Mouse (Mus musculus): ENCODE data around the gene Grsf1. TPM values are rescaled to one million over a fixed set of nuclear protein-coding genes. Genes with fewer than 3 reads are reported as not detected.
A peak's percentile ranks its signal among the peaks of the same experiment; 100 is the strongest.

The Grsf1 gene
- polyA plus RNA-seq, 1 experiment from 2014 or later, result 127 TPM

- DNase-seq (ENCODE audit: low read depth, low spot score) (no peak), ATAC-seq (no peak)
- ChIA-PET POLR2A (no interaction called here), CTCF (interaction anchor here (0.9 to 1.1 kb wide), 2 partner anchors 21 to 38 kb away, joined by 3 read pairs; no protein-coding TSS in a partner anchor)
- no peak for TF ChIP-seq CTCF (IDR thresholded peaks at IDR 0.05)
- in situ Hi-C loops (cut with MboI; ENCODE audit: low pct_unique_long_range_greater_than_20kb), result loop anchor here (5.0 kb wide), 1 partner anchor 67 kb away; the partner anchor contains the start of gene Rufy3
- no peaks in the 10 kb centered on the region for H3K27me3 ChIP-seq
Measured at GRCm38 (mm10) chr5:88634076-88634475, 41.9 kb downstream of the Grsf1 start.

- no peak for TF ChIP-seq CTCF (IDR thresholded peaks at IDR 0.05)
- in situ Hi-C loops (cut with MboI; ENCODE audit: low pct_unique_long_range_greater_than_20kb), result loop anchor here (5.0 kb wide), 1 partner anchor 65 kb away; the partner anchor contains the start of gene Rufy3
- CTCF ChIA-PET, result interaction anchor here (1.2 kb wide), 1 partner anchor 20 kb away, joined by 3 read pairs; no protein-coding TSS in a partner anchor
- DNase-seq (ENCODE audit: low read depth, low spot score) (no peak), ATAC-seq (no peak)
- POLR2A ChIA-PET, result no interaction called here
- H3K27me3 ChIP-seq, result no peaks in the 10 kb centered on the region
Measured at GRCm38 (mm10) chr5:88632463-88632862, 43.5 kb downstream of the Grsf1 start.

- no peak for DNase-seq (ENCODE audit: low read depth, low spot score)
- TF ChIP-seq CTCF (IDR thresholded peaks at IDR 0.05), result no peak
- no peaks in the 10 kb centered on the region for H3K27me3 ChIP-seq
- in situ Hi-C loops (cut with MboI; ENCODE audit: low pct_unique_long_range_greater_than_20kb), result loop anchor here (5.0 kb wide), 1 partner anchor 64 kb away; the partner anchor contains the start of gene Rufy3
- ATAC-seq, result no peak
- ChIA-PET POLR2A (no interaction called here), CTCF (interaction anchor here (0.9 to 3.1 kb wide), 3 partner anchors 10 to 27 kb away, joined by 3 to 11 read pairs (median 3); no protein-coding TSS in a partner anchor)
Measured at GRCm38 (mm10) chr5:88631545-88631944, 44.4 kb downstream of the Grsf1 start.

DNA sequence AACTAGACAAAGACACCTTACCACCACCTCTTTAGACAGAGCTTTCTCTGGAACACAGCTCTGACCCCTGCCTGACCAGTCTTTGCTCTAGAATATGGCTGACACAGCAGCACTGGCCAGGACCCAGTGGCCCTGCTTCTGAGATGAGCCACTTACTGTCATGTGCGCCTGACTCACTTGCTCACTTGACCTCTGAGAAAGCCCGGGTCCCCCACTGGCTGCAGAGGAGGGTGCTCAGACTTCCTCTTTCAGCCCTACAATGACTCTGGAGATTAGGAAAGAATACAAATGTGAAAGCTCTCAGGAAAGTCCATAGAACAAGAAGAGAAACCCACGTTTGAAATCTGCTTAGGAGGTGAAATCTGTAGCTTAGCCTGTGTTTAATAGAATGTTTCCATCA is 45.1 kb downstream of the Grsf1 start:
- no peaks in the 10 kb centered on the region for H3K27me3 ChIP-seq
- no peak for TF ChIP-seq CTCF (IDR thresholded peaks at IDR 0.05)
- peak; percentile 78 for ATAC-seq
- ChIA-PET CTCF (interaction anchor here (0.9 to 4.0 kb wide), 3 partner anchors 10 to 27 kb away, joined by 3 to 19 read pairs (median 11); no protein-coding TSS in a partner anchor), POLR2A (no interaction called here)
- in situ Hi-C loops (cut with MboI; ENCODE audit: low pct_unique_long_range_greater_than_20kb), result loop anchor here (5.0 kb wide), 1 partner anchor 64 kb away; the partner anchor contains the start of gene Rufy3
- DNase-seq (ENCODE audit: low read depth, low spot score), result no peak

DNA sequence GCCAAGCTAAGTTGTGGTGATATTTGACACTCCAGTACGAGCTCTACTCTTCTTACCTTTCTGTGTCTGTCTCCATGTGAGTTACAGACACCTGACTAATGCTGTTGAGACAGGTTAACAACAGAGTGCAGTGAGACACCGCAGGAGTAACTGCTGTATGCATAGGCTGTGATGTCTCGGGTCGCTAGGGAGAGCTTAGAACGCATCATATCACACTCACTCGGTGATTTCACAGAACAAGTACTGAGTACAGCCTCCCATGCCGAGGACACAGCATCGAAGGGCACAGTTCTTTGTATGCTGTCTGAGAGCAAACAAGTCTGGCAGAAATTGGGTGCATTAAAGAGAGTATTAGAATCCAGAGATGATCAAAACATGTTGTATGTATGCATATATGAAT is 46.0 kb downstream of the Grsf1 start:
- no peaks in the 10 kb centered on the region for H3K27me3 ChIP-seq
- TF ChIP-seq CTCF (IDR thresholded peaks at IDR 0.05), result no peak
- DNase-seq (ENCODE audit: low read depth, low spot score), result no peak
- ChIA-PET POLR2A (no interaction called here), CTCF (interaction anchor here (0.8 to 4.0 kb wide), 4 partner anchors 9 to 65 kb away, joined by 3 to 19 read pairs (median 8); partner anchors contain the start of gene Rufy3)
- in situ Hi-C loops (cut with MboI; ENCODE audit: low pct_unique_long_range_greater_than_20kb), result loop anchor here (5.0 kb wide), 1 partner anchor 63 kb away; the partner anchor contains the start of gene Rufy3
- ATAC-seq, result no peak

DNA sequence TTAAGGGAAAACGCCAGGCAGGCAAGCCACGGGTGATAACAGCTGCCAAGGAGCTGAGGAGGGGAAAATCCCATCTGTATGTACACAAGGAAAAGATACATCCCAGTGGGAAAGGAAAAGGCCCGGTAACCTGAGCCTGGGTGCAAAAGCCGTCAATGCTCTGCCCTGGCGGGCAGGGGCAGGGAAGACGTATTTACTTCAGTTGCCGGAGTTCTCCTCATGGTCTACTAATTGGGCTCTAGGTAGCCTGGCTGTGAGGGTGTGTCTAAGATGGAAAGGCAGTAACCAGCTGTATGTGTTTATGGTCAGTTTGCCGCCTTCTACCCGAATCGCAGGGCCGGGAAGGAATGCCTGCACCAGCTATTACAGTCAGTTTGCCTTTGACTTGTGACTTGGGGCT is 46.8 kb downstream of the Grsf1 start:
- DNase-seq (ENCODE audit: low read depth, low spot score) (no peak), ATAC-seq (no peak)
- POLR2A ChIA-PET, result no interaction called here

DNA sequence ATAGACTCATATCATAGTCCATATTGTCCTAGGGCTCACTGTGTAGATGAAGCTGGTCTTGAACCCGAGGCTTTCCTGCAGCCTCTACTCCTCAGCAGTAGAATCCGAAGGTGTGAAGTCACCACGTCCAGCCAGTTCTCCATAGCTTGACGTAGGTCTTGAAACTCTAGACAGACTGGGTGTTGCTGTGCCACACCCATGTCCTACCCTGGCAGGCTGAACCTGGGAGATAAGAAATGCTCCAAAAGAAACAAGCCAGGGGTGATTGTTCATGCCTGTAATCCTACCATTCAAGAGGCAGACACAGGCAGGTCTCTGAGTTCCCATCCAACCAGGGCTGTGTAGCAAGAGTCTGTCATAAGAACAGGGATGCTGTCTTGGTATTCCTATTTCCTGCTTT is 48.4 kb downstream of the Grsf1 start:
- ChIA-PET POLR2A (no interaction called here), CTCF (interaction anchor here (4.0 kb wide), 1 partner anchor 10 kb away, joined by 19 read pairs; no protein-coding TSS in a partner anchor)
- in situ Hi-C loops (cut with MboI; ENCODE audit: low pct_unique_long_range_greater_than_20kb), result no loop called here
- DNase-seq (ENCODE audit: low read depth, low spot score) (no peak), ATAC-seq (no peak)
- TF ChIP-seq CTCF (IDR thresholded peaks at IDR 0.05), result no peak
- no peaks in the 10 kb centered on the region for H3K27me3 ChIP-seq

More for the DNA sequence above, 46.8 kb downstream of the Grsf1 start:
- TF ChIP-seq CTCF (IDR thresholded peaks at IDR 0.05), result no peak
- in situ Hi-C loops (cut with MboI; ENCODE audit: low pct_unique_long_range_greater_than_20kb), result no loop called here
- CTCF ChIA-PET, result interaction anchor here (0.8 to 4.0 kb wide), 4 partner anchors 8 to 65 kb away, joined by 3 to 19 read pairs (median 8); partner anchors contain the start of gene Rufy3
- no peaks in the 10 kb centered on the region for H3K27me3 ChIP-seq

DNA sequence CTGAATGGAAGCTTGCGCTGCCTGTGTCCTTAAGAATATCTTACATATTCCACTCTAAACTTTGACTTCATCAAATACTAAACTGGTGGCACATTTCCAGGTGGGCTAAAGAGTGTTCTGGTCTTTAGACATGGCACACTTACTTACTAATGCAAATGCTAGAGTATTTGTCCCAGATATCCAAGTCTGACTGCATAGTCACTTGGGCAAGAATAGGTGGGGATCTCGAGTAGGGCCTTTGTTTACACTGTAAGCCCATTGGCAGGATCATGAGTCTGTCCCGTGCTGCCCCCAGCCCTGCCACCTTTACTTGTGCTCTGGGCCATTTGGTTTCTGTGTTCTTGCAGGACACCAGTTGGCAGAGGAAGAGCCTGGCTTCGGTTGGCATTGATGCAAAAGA is 59.0 kb downstream of the Grsf1 start:
- ATAC-seq, result no peak
- no peak for TF ChIP-seq CTCF (IDR thresholded peaks at IDR 0.05)

DNA sequence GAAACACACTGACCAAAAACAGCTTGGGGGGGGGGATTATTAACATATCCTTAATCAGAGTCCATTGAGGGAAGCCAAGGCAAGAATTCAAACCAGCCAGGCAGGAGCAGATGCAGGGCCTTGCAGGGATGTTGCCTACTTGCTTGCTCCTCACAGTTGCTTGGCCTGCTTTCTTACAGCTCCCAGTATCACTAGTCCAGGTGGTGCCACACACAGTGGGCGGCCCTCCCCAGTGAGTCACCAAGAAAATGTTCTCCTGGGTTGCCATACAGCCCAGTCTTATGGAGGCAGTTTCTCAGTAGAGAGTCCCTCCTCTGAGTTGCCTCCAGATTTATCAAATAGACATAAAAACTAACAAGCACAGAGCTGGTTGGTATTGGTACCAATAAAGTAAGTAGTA is 61.8 kb downstream of the Grsf1 start:
- POLR2A ChIA-PET, result interaction anchor here (1.0 kb wide), 1 partner anchor 12 kb away, joined by 4 read pairs; no protein-coding TSS in a partner anchor
- no peak for ATAC-seq
- DNase-seq (ENCODE audit: low read depth, low spot score), result no peak
- TF ChIP-seq CTCF (IDR thresholded peaks at IDR 0.05), result no peak
- no peaks in the 10 kb centered on the region for H3K27me3 ChIP-seq
- in situ Hi-C loops (cut with MboI; ENCODE audit: low pct_unique_long_range_greater_than_20kb), result no loop called here
- CTCF ChIA-PET, result interaction anchor here (0.7 to 1.1 kb wide), 2 partner anchors 10 to 22 kb away, joined by 3 read pairs; no protein-coding TSS in a partner anchor

More for the DNA sequence above, 59.0 kb downstream of the Grsf1 start:
- POLR2A ChIA-PET, result no interaction called here
- in situ Hi-C loops (cut with MboI; ENCODE audit: low pct_unique_long_range_greater_than_20kb), result no loop called here
- CTCF ChIA-PET, result interaction anchor here (4.5 kb wide), 1 partner anchor 12 kb away, joined by 19 read pairs; no protein-coding TSS in a partner anchor
- DNase-seq (ENCODE audit: low read depth, low spot score), result no peak
- no peaks in the 10 kb centered on the region for H3K27me3 ChIP-seq

Other genes starting within 250 kb of the Grsf1 start
- gene Ambn, start 220.2 kb downstream of the Grsf1 start, polyA plus RNA-seq (2021), result not detected
- not detected for gene Enam, start 188.2 kb downstream of the Grsf1 start, polyA plus RNA-seq (2021)
- 0.23 TPM for gene Jchain, start 148.3 kb downstream of the Grsf1 start, polyA plus RNA-seq (2021)
- 78.9 TPM for gene Utp3, start 121.7 kb downstream of the Grsf1 start, polyA plus RNA-seq (2021)
- 17.4 TPM for gene Rufy3, start 111.1 kb downstream of the Grsf1 start, polyA plus RNA-seq (2021)
- 23.9 TPM for gene Mob1b, start 44.7 kb upstream of the Grsf1 start, polyA plus RNA-seq (2021)
- gene Dck, start 88.8 kb upstream of the Grsf1 start, polyA plus RNA-seq (2021), result 15.0 TPM
- 6.8 TPM for gene Slc4a4, start 210.6 kb upstream of the Grsf1 start, polyA plus RNA-seq (2021)

All from Patski (cell line).